Mouse (Mus musculus) brain, adult 10 weeks (tissue): ENCODE results near the gene Slc5a4b. TPM values are rescaled to one million over a fixed set of nuclear protein-coding genes. Genes with fewer than 3 reads are reported as not detected.

Experiments
- polyA plus RNA-seq: library from polyadenylated mRNA; stranded (reverse); fragments of 350-450 nt; fragmentation: Illumina TruSeq; extraction: RNeasy Lipid Tissue Mini Kit (QIAGEN cat#74804); gene quantifications from one replicate; pipeline ENCODE4 v1.2.3, GENCODE M21; 2015; ENCODE audit warnings: low read depth, low replicate concordance

The Slc5a4b gene
- polyA plus RNA-seq, result not detected

GRCm38 (mm10) chr10:76110861-76111260, at the start of gene Slc5a4b:
Slc5a4b (minus strand) TSS chr10:76110961.

DNA sequence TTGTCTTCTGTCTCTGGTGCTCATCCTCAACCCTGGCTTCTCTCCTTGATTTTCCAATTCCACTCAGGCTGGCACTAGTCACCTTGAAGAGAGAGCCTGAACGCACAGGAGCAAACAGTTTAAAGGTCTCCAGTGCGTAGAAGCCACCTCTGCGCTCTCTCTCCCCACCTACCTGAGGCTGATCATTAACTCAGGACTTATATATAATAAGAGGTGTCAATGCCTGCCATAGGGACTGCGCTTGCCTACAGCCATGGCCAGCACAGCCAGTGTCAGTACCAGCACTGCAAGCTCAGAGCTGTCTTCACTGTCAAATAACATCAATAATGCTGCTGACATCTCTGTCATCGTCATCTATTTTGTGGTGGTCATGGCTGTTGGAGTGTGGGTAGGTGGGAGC, 36.5 kb upstream of the Slc5a4b start, which contains the start of gene Slc5a4a:
TSS of gene Slc5a4a (plus strand) at position 174 of the 400 bp plus-strand sequence.

GRCm38 (mm10) chr10:76032402-76033118, 78.2 kb downstream of the Slc5a4b start, which contains the start of gene Zfp280b:
Zfp280b (plus strand) TSS chr10:76032650.

Other genes with a start within 250 kb of the Slc5a4b start
- gene Derl3, start 217.5 kb downstream of the Slc5a4b start, polyA plus RNA-seq, result 2.9 TPM
- gene Smarcb1, start 189.3 kb downstream of the Slc5a4b start, polyA plus RNA-seq, result 82.4 TPM
- gene Chchd10, start 177.8 kb downstream of the Slc5a4b start, polyA plus RNA-seq, result 417 TPM
- gene Mmp11, start 174.5 kb downstream of the Slc5a4b start, polyA plus RNA-seq, result 2.2 TPM
- 1.7 TPM for gene Gm867, start 170.3 kb downstream of the Slc5a4b start, polyA plus RNA-seq
- not detected for gene Vpreb3, start 167.9 kb downstream of the Slc5a4b start, polyA plus RNA-seq
- not detected for gene Gm5134, start 156.4 kb downstream of the Slc5a4b start, polyA plus RNA-seq
- 10.4 TPM for gene Zfp280b, start 78.3 kb downstream of the Slc5a4b start, polyA plus RNA-seq
- not detected for gene Slc5a4a, start 36.5 kb upstream of the Slc5a4b start, polyA plus RNA-seq
- gene Prmt2, start 126.9 kb upstream of the Slc5a4b start, polyA plus RNA-seq, result 70.6 TPM
- gene S100b, start 142.9 kb upstream of the Slc5a4b start, polyA plus RNA-seq, result 268 TPM
- 42.7 TPM for gene Dip2a, start 234.3 kb upstream of the Slc5a4b start, polyA plus RNA-seq